Mouse (Mus musculus) lung, embryonic 16.5 days (tissue): ENCODE results near the gene Ttc27. TPM values are rescaled to one million over a fixed set of nuclear protein-coding genes. Genes with fewer than 3 reads are reported as not detected.
A peak's percentile ranks its signal among the peaks of the same experiment; 100 is the strongest.

ENCODE experiments used
- ATAC-seq: fragments of 200-750 bp; cut with Nextera tagmentation; 2 replicates; pipeline ENCODE4 v1.8.0; 2017; ENCODE audit warnings: low read depth, mild to moderate bottlenecking, moderate library complexity
- H3K27ac ChIP-seq: fragments of 300-500 bp; sonication (generic); 2 replicates; pipeline ENCODE4 v1.5.1; 2014; ENCODE audit warnings: mild to moderate bottlenecking, control low read depth, low read length
- H3K27me3 ChIP-seq: fragments of 300-500 bp; sonication (generic); 2 replicates; pipeline ENCODE4 v1.6.1; 2014; ENCODE audit warnings: low read depth, low read length, mixed read lengths; ENCODE audit not compliant: control insufficient read depth, insufficient read depth
- H3K36me3 ChIP-seq: fragments of 300-500 bp; sonication (generic); 2 replicates; pipeline ENCODE4 v1.6.1; 2014; ENCODE audit warnings: low read length; ENCODE audit not compliant: control insufficient read depth, insufficient read depth
- H3K4me1 ChIP-seq: fragments of 300-500 bp; sonication (generic); replicated peaks from 2 replicates; pipeline ENCODE4 v1.6.1; 2014; ENCODE audit warnings: low read length, mixed read lengths; ENCODE audit not compliant: control insufficient read depth, insufficient read depth
- H3K4me2 ChIP-seq: fragments of 300-500 bp; sonication (generic); 2 replicates; pipeline ENCODE4 v1.6.1; 2014; ENCODE audit warnings: low read depth, low read length, control low read depth
- H3K4me3 ChIP-seq: fragments of 300-500 bp; sonication (generic); 2 replicates; pipeline ENCODE4 v1.5.1; 2014; ENCODE audit warnings: mild to moderate bottlenecking, low read length, control low read depth
- H3K9ac ChIP-seq: fragments of 300-500 bp; sonication (generic); 2 replicates; pipeline ENCODE4 v1.6.1; 2014; ENCODE audit warnings: low read length, control low read depth
- H3K9me3 ChIP-seq: fragments of 300-500 bp; sonication (generic); 2 replicates; pipeline ENCODE4 v1.6.1; 2016; ENCODE audit warnings: low read length; ENCODE audit not compliant: control insufficient read depth
- WGBS: fragments of 180-500 bp; shearing (Covaris S2); extraction: QIAGEN DNeasy Blood & Tissue Kit; methylation state at CpG from one replicate; pipeline ENCODE4 v1.1.7; 2014; 5-methylcytosine and 5-hydroxymethylcytosine counted together
- polyA plus RNA-seq: library from polyadenylated mRNA; unstranded; fragments of >200 nt; fragmentation: Nextera tagmentation; extraction: Ambion mirVana; gene quantifications from 2 replicates; pipeline ENCODE4 v1.2.1, GENCODE M21; 2015

Gene Ttc27
- polyA plus RNA-seq, 1 experiment from 2014 or later = 18.6 TPM

- Histone ChIP-seq H3K27ac (peak overlapping the region; percentile 76), H3K9ac (no peak overlapping the region; the same call in 1 of the 2 replicates), H3K36me3 (no peaks in the 10 kb centered on the region), H3K4me2 (no peak overlapping the region; the same call in 1 of the 2 replicates), H3K4me1 (peaks cover 48% of the 10 kb centered on the region), H3K27me3 (no peaks in the 10 kb centered on the region), H3K9me3 (no peaks in the 10 kb centered on the region), H3K4me3 (no peak overlapping the region)
- WGBS = 71% methylated on average over 16 of the region's 16 CpGs
- no peak for ATAC-seq
Observed at GRCm38 (mm10) chr17:74865694-74866564, 148.4 kb downstream of the Ttc27 start.

- Histone ChIP-seq H3K4me1 (peaks cover 49% of the 10 kb centered on the region), H3K36me3 (no peaks in the 10 kb centered on the region), H3K9ac (no peak overlapping the region; the same call in 1 of the 2 replicates), H3K4me2 (no peak overlapping the region; the same call in 1 of the 2 replicates), H3K27me3 (no peaks in the 10 kb centered on the region), H3K27ac (peak overlapping the region; percentile 76), H3K4me3 (no peak overlapping the region), H3K9me3 (no peaks in the 10 kb centered on the region)
- peak; percentile 75 for ATAC-seq
- 25% methylated on average over 11 of the region's 11 CpGs for WGBS
Observed at GRCm38 (mm10) chr17:74866565-74867507, 149.3 kb downstream of the Ttc27 start.

- Histone ChIP-seq H3K9ac (no peak overlapping the region), H3K9me3 (no peaks in the 10 kb centered on the region), H3K27ac (no peak overlapping the region), H3K4me2 (no peak overlapping the region), H3K4me1 (peaks cover 49% of the 10 kb centered on the region), H3K4me3 (no peak overlapping the region), H3K27me3 (no peaks in the 10 kb centered on the region), H3K36me3 (no peaks in the 10 kb centered on the region)
- ATAC-seq = 0 out of 2 replicates have a peak, but pooled peaks have one; percentile 13
- WGBS = 36% methylated on average over 12 of the region's 12 CpGs
Observed at GRCm38 (mm10) chr17:74868185-74868907, 150.8 kb downstream of the Ttc27 start.

- no peaks in the 10 kb centered on the region for H3K9me3 ChIP-seq
- no peak overlapping the region for H3K4me3 ChIP-seq
- no peak overlapping the region for H3K9ac ChIP-seq
- H3K4me1 ChIP-seq = peaks cover 49% of the 10 kb centered on the region
- no peaks in the 10 kb centered on the region for H3K36me3 ChIP-seq
- 55% methylated on average over 8 of the region's 8 CpGs for WGBS
- H3K4me2 ChIP-seq = no peak overlapping the region
- peak; percentile 10; the same call in 1 of the 2 replicates for ATAC-seq
- H3K27me3 ChIP-seq = no peaks in the 10 kb centered on the region
- no peak overlapping the region for H3K27ac ChIP-seq
Observed at GRCm38 (mm10) chr17:74869556-74869955, 152.0 kb downstream of the Ttc27 start.

DNA sequence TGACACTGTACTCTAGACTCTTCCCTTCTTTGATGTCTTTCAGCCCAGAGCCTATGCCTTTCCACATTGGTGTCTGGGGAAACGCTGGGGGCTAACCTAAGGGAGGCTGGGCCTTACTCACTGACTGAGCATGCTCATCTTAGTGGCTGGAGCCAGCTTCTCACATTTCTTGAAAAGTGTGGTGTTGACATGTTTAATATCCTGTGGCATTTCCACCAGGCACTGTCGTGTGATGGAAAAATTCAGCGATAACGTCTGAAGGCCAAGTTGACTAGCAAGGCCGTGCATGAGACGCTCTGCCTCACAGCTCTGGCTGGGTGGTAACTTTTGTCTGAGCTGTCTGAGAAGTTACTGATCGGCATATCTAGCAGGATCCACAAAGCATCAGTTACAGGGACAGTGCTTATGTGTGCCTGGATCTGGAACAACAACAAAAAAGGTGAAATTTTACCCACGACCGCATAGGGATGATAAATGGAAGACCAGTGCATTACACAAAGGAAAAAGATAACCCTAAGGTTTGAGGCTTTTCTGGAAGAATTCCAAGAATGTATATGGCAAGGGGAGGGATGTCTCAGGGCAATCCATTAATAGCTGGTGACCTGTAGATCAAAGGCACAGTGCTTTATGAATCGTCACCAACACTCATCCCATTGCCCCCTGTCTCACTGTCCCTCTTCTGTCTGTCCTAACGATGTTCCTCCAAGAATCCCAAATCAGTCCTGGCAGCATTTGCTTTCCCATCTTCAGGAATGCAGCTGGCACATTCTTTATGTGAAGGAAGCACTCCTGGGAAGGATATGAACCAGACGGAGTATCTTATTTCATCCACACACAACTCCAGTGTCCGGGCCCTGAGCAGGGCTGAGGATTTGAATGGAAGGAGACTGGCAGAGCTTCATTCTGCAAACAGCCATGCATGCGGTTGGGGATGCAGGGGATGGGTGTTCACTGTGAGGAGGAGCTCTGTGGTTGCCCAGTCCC is 152.9 kb downstream of the Ttc27 start:
- no peak overlapping the region for H3K9ac ChIP-seq
- H3K4me3 ChIP-seq = no peak overlapping the region

DNA sequence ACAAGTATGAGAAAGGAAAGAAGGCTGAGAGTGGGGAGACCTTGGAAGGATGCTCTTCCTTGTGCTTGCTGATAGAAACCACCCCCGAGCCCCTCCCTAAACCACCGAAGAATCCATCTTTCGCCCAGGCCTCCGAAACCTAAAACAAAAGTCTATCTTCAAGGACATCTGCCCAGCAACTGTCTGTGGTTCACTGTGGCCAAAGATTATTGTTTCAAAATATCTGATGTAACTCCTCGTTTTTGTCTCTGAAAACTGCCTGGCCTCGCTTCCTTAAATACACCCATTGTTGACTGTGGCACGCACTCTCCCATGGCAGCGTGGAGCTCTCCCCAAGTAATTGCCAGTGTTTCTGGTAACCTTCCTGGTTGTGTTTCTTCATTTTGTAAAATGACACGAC is 155.0 kb downstream of the Ttc27 start:
- Histone ChIP-seq H3K36me3 (no peaks in the 10 kb centered on the region), H3K27me3 (no peaks in the 10 kb centered on the region), H3K4me1 (peaks cover 32% of the 10 kb centered on the region), H3K4me3 (no peak overlapping the region), H3K9ac (no peak overlapping the region), H3K9me3 (no peaks in the 10 kb centered on the region), H3K27ac (no peak overlapping the region), H3K4me2 (no peak overlapping the region)
- no peak for ATAC-seq
- WGBS = 67% methylated on average over 9 of the region's 9 CpGs

More for the DNA sequence above, 152.9 kb downstream of the Ttc27 start:
- H3K27ac ChIP-seq = no peak overlapping the region; the same call in 1 of the 2 replicates
- H3K9me3 ChIP-seq = no peaks in the 10 kb centered on the region
- H3K4me2 ChIP-seq = no peak overlapping the region
- no peaks in the 10 kb centered on the region for H3K27me3 ChIP-seq
- 31% methylated on average over 14 of the region's 14 CpGs for WGBS
- peak; percentile 20 for ATAC-seq
- no peaks in the 10 kb centered on the region for H3K36me3 ChIP-seq
- peaks cover 49% of the 10 kb centered on the region for H3K4me1 ChIP-seq

DNA sequence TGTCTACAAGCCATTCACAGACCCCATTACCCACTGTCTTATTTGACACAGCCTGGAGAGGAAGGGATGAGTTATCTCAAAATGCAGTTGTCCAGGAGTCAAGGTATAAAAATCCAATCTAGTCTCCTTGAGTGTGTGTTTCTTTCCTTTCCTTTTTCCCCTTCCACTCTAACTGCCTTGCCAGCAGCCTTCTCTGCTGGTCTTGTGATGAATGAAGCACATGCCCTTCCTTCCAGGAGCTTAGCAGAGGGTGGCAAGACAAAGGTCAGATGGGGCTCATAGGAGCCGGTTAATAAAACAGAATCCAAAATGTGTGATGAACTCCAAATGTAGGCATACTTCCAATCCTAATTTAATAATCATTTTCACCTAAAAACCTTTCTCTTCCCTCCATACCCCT is 156.2 kb downstream of the Ttc27 start:
- Histone ChIP-seq H3K9me3 (no peaks in the 10 kb centered on the region), H3K9ac (no peak overlapping the region), H3K36me3 (no peaks in the 10 kb centered on the region), H3K27ac (no peak overlapping the region), H3K4me3 (no peak overlapping the region), H3K27me3 (no peaks in the 10 kb centered on the region), H3K4me1 (peaks cover 21% of the 10 kb centered on the region), H3K4me2 (no peak overlapping the region)
- WGBS = 50% methylated on average over 1 of the region's 1 CpGs
- no peak for ATAC-seq

DNA sequence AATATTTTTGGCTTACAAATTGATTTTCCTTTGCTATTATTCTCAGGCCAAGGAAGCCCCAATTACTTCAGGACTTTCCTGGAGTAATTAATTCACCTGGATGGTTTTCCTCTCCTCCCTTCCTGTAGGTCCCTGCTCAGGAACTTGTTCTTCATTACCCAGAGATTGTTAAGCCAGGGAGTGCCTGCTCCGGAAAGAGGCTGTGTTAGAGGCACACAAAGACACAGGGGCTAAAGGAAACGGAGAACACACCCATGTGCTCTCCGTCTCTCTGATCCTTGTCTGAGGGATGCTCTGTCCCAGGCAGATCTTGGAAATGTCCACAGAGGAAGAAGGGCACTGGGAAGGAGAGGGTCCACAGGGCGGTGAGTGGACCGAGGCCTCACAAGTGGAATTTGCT is 158.2 kb downstream of the Ttc27 start:
- no peak overlapping the region for H3K4me2 ChIP-seq
- H3K9ac ChIP-seq = no peak overlapping the region
- peak; percentile 12; the same call in 1 of the 2 replicates for ATAC-seq
- H3K27ac ChIP-seq = no peak overlapping the region
- peaks cover 4% of the 10 kb centered on the region; the same call in 1 of the 2 replicates for H3K4me1 ChIP-seq
- H3K4me3 ChIP-seq = no peak overlapping the region
- H3K9me3 ChIP-seq = no peaks in the 10 kb centered on the region
- H3K36me3 ChIP-seq = no peaks in the 10 kb centered on the region
- H3K27me3 ChIP-seq = no peaks in the 10 kb centered on the region
- 80% methylated on average over 5 of the region's 5 CpGs for WGBS
